Mouse (Mus musculus) ovary, postnatal 14 days (tissue): ENCODE measurements at regions not wholly inside any gene's neighbourhood (a gene's known extent, or its start where the extent isn't known, plus 50 kb on each side); places are given as distances from the start of the nearest gene placed in this dataset.

Source experiments
- DNase-seq: peaks from one replicate; pipeline ENCODE4 v3.0.0; 2022; ENCODE audit warnings: low spot score

GRCm38 (mm10) chr4:142545871-142546270 lies 306.7 kb upstream of the Kazn start:
- DNase-seq, result no peak

GRCm38 (mm10) chr4:142545187-142545586 lies 306.0 kb upstream of the Kazn start:
- no peak for DNase-seq

GRCm38 (mm10) chr4:142544736-142545135 lies 305.5 kb upstream of the Kazn start:
- DNase-seq, result no peak

GRCm38 (mm10) chr4:142539200-142539750 lies 300.1 kb upstream of the Kazn start:
- DNase-seq, result no peak

- DNase-seq, result no peak
Observed at GRCm38 (mm10) chr4:142527080-142527479, 287.9 kb upstream of the Kazn start.

GRCm38 (mm10) chr4:142517478-142518455 lies 278.6 kb upstream of the Kazn start:
- DNase-seq, result no peak

GRCm38 (mm10) chr4:142514751-142515150 lies 275.6 kb upstream of the Kazn start:
- DNase-seq, result no peak

GRCm38 (mm10) chr4:142509386-142509785 lies 270.2 kb upstream of the Kazn start:
- no peak for DNase-seq

GRCm38 (mm10) chr4:142506383-142507211 lies 267.4 kb upstream of the Kazn start:
- no peak for DNase-seq

- DNase-seq, result no peak
Observed at GRCm38 (mm10) chr4:142503761-142504160, 264.6 kb upstream of the Kazn start.

- no peak for DNase-seq
Observed at GRCm38 (mm10) chr4:142501177-142501576, 262.0 kb upstream of the Kazn start.

GRCm38 (mm10) chr4:142500541-142500940 lies 261.3 kb upstream of the Kazn start:
- no peak for DNase-seq

GRCm38 (mm10) chr4:142496605-142497004 lies 257.4 kb upstream of the Kazn start:
- DNase-seq, result no peak

- no peak for DNase-seq
Observed at GRCm38 (mm10) chr4:142492926-142493492, 253.8 kb upstream of the Kazn start.

GRCm38 (mm10) chr4:142485784-142486423 lies 246.7 kb upstream of the Kazn start:
- no peak for DNase-seq

GRCm38 (mm10) chr4:142475632-142476031 lies 236.4 kb upstream of the Kazn start:
- DNase-seq, result no peak

GRCm38 (mm10) chr4:142474626-142475025 lies 235.4 kb upstream of the Kazn start:
- no peak for DNase-seq

GRCm38 (mm10) chr4:142474018-142474417 lies 234.8 kb upstream of the Kazn start:
- DNase-seq, result peak; percentile 33

- no peak for DNase-seq
Observed at GRCm38 (mm10) chr4:142473284-142473683, 234.1 kb upstream of the Kazn start.

- DNase-seq, result no peak
Observed at GRCm38 (mm10) chr4:142472332-142472731, 233.1 kb upstream of the Kazn start.

- no peak for DNase-seq
Observed at GRCm38 (mm10) chr4:142470784-142471183, 231.6 kb upstream of the Kazn start.

- no peak for DNase-seq
Observed at GRCm38 (mm10) chr4:142467920-142468319, 228.7 kb upstream of the Kazn start.
